Mouse (Mus musculus): ENCODE measurements at regions not wholly inside any gene's neighbourhood (a gene's known extent, or its start where the extent isn't known, plus 50 kb on each side); places are given as distances from the start of the nearest gene placed in this dataset.

DNA sequence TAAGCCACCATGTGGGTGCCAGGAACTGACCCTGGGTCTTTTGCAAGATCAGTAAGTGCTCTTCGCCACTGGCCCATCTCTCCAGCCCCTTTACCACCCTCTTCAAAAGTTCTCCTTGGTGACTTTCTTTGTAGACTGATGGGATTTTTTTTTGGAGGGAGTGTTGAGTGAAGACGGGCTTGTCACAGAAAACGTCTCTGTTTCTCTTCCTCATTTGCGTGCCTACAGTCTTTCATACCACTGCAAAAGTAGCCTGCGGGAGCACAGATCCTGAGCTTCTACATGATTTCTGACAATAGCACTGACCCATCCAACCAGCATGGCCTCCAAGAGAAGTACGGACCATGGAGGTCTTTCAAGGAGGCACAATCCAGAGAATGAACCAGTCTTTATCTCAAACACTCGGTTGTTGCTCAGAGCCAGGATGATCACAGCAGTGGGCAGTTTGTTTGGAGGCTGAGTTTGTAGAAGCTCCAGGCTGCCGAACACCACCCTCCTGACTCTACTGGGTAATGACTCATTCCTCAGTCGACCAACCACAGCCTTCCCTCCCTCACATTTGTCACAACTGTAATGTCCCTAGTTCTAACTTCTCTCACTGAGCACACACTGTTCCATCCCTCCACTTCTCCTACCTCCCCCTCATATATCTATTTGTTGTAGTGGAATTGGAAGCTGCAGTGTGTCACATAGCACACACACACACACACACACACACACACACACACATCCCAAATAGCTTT, 237.0 kb downstream of the Dact1 start:
- intact Hi-C loops (cut with DNase I), result no loop called here
- no peak for DNase-seq (ENCODE audit: extremely low spot score in 1 of 2, low spot score in 2 of 2)

GRCm38 (mm10) chr12:71549336-71549735, 239.7 kb downstream of the Dact1 start:
- DNase-seq (ENCODE audit: extremely low spot score in 1 of 2, low spot score in 2 of 2), result peak in 1 of 2 experiments; percentile 50
- intact Hi-C loops (cut with DNase I), result no loop called here

GRCm38 (mm10) chr12:71554212-71554611, 244.5 kb downstream of the Dact1 start:
- intact Hi-C loops (cut with DNase I), result no loop called here
- DNase-seq (ENCODE audit: extremely low spot score in 1 of 2, low spot score in 2 of 2), result no peak

GRCm38 (mm10) chr12:71561259-71561658, 251.6 kb downstream of the Dact1 start:
- intact Hi-C loops (cut with DNase I), result no loop called here

GRCm38 (mm10) chr12:71561918-71562572, 252.4 kb downstream of the Dact1 start:
- intact Hi-C loops (cut with DNase I), result no loop called here
- no peak for DNase-seq (ENCODE audit: extremely low spot score in 1 of 2, low spot score in 2 of 2)

More at GRCm38 (mm10) chr12:71561259-71561658, 251.6 kb downstream of the Dact1 start:
- DNase-seq (ENCODE audit: extremely low spot score in 1 of 2, low spot score in 2 of 2), result no peak

GRCm38 (mm10) chr12:71563219-71563618, 253.5 kb downstream of the Dact1 start:
- intact Hi-C loops (cut with DNase I), result no loop called here
- no peak for DNase-seq (ENCODE audit: extremely low spot score in 1 of 2, low spot score in 2 of 2)

DNA sequence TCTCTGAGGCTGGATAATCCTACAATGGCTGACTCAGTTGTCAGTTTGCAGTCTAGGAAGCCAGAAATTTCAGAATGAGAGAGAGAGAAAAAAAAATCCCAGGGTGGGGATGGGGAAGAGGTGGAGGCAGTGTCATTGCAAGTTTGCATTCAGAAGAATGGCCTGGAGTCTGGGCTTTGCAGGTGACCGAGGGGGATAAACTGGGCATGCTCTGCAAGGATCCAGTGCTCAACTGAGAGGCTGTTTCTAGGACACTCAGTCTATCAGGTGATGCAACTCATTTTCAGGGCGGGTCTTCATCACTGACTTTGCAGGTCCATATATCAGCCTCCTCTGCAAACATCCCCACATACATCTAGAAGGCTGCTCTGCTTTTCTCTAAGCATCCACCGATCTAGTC, 256.7 kb downstream of the Dact1 start:
- DNase-seq (ENCODE audit: extremely low spot score in 1 of 2, low spot score in 2 of 2), result no peak
- intact Hi-C loops (cut with DNase I), result no loop called here

GRCm38 (mm10) chr12:71568251-71568650, 258.6 kb downstream of the Dact1 start:
- intact Hi-C loops (cut with DNase I), result no loop called here

DNA sequence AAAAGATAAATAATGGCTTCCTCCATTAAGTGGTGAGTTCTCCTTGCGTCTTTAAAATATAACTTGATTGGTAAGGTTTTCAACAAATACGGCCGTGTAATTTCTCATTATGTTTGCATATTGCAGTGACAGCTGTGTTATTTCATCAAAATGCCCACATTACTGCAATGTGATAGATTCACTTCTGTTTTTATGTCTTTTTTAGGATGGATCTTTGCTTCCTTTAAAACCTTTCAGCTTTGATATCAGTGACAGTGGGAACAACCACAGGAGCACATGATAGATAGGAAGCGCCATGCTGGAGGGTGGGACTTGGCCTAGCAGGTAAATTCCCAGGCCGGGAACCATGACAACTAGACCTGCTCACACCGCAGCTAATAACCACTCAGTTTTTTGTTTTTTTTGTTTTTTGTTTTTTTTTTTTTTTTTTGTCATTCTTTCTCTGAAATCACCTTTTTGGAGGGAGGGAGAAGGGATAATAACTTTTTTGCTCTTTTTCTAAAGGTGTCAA, 259.3 kb downstream of the Dact1 start:
- intact Hi-C loops (cut with DNase I), result no loop called here
- DNase-seq (ENCODE audit: extremely low spot score in 1 of 2, low spot score in 2 of 2), result no peak

More at GRCm38 (mm10) chr12:71568251-71568650, 258.6 kb downstream of the Dact1 start:
- DNase-seq (ENCODE audit: extremely low spot score in 1 of 2, low spot score in 2 of 2), result no peak

DNA sequence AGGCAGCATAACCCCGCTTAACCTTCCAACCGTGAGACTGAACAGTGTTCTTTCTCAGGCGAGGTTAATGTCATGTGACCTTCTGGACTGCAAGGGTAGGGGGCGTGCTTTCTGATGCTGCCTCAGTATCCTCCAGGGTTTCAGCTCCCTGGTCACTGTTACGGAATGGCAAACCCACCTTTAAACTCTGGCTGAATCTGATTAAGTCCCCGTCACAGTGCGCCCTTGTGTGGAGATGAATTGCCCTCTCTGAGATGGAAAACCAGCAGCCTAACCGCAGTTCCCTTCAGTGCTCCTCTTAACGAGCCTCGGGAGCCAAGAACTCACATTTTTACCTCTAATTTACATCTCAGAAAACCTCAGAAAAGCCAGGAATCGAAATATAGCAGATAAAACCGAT, 260.0 kb downstream of the Dact1 start:
- no peak for DNase-seq (ENCODE audit: extremely low spot score in 1 of 2, low spot score in 2 of 2)
- intact Hi-C loops (cut with DNase I), result loop anchor here (10.0 kb wide), 1 partner anchor 255 kb away; no protein-coding TSS in a partner anchor

GRCm38 (mm10) chr12:71570116-71570515, 260.4 kb downstream of the Dact1 start:
- intact Hi-C loops (cut with DNase I), result loop anchor here (10.0 kb wide), 1 partner anchor 255 kb away; no protein-coding TSS in a partner anchor
- DNase-seq (ENCODE audit: extremely low spot score in 1 of 2, low spot score in 2 of 2), result no peak

DNA sequence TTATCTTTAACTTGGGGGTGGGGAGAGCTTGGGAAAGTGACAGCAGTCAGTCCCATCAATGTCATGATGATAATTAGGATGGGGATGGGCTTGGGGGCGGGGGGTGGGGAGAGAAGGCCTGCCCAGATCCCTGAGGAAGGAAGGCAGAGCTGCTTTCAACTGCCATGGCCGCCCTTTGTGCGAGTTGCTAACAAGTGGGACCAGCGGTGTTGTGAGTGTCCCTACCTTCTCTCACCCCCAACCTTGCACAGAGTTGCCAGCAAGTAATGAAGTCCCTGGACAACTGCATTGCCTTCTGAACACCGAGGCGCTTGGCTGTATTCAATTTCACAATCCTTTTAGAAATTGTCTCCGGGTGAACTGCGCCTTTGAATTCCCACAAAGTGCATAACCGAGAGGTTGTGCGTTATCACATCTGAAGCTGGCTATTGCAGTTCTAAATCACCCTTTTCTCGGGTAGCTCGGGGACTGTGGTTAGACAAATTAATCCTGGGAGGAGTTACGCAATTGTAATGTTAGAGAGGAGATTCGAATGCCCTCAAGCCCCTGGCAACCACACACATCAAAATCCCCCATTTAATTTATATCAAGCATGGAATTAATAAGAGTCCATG, 257.9 kb upstream of the Daam1 start:
- intact Hi-C loops (cut with DNase I), result loop anchor here (10.0 kb wide), 1 partner anchor 258 kb away; no protein-coding TSS in a partner anchor
- DNase-seq (ENCODE audit: extremely low spot score in 1 of 2, low spot score in 2 of 2), result no peak

DNA sequence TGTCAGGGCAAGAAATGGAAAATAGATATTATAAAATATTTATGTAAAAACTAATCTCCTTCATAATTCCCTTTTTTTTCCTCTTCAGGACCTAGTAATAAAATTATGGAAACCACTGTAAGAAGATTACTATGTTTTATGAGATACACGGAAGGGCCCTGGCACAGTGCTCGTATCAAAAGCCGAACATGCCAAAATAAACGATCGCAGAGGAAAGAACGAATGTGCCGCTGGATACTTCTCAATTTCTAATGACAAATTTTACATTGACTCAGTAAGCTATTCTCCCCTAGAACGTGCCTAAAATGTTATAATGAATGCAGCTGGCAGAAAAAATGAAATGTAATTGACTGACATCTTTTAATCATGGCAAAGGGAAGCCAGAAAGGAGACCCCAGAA, 257.4 kb upstream of the Daam1 start:
- intact Hi-C loops (cut with DNase I), result loop anchor here (10.0 kb wide), 1 partner anchor 259 kb away; no protein-coding TSS in a partner anchor
- no peak for DNase-seq (ENCODE audit: extremely low spot score in 1 of 2, low spot score in 2 of 2)

- intact Hi-C loops (cut with DNase I), result loop anchor here (10.0 kb wide), 1 partner anchor 260 kb away; no protein-coding TSS in a partner anchor
- DNase-seq (ENCODE audit: extremely low spot score in 1 of 2, low spot score in 2 of 2), result no peak
Observed at GRCm38 (mm10) chr12:71574685-71575084, 256.2 kb upstream of the Daam1 start.

GRCm38 (mm10) chr12:71577349-71577748, 253.5 kb upstream of the Daam1 start:
- DNase-seq (ENCODE audit: extremely low spot score in 1 of 2, low spot score in 2 of 2), result peak; percentile 17 to 47

GRCm38 (mm10) chr12:71578006-71578405, 252.9 kb upstream of the Daam1 start:
- DNase-seq (ENCODE audit: extremely low spot score in 1 of 2, low spot score in 2 of 2), result no peak
- intact Hi-C loops (cut with DNase I), result loop anchor here (10.0 kb wide), 1 partner anchor 263 kb away; no protein-coding TSS in a partner anchor

More at GRCm38 (mm10) chr12:71577349-71577748, 253.5 kb upstream of the Daam1 start:
- intact Hi-C loops (cut with DNase I), result loop anchor here (10.0 kb wide), 1 partner anchor 263 kb away; no protein-coding TSS in a partner anchor

- DNase-seq (ENCODE audit: extremely low spot score in 1 of 2, low spot score in 2 of 2), result no peak
Observed at GRCm38 (mm10) chr12:71578912-71579311, 252.0 kb upstream of the Daam1 start.

DNA sequence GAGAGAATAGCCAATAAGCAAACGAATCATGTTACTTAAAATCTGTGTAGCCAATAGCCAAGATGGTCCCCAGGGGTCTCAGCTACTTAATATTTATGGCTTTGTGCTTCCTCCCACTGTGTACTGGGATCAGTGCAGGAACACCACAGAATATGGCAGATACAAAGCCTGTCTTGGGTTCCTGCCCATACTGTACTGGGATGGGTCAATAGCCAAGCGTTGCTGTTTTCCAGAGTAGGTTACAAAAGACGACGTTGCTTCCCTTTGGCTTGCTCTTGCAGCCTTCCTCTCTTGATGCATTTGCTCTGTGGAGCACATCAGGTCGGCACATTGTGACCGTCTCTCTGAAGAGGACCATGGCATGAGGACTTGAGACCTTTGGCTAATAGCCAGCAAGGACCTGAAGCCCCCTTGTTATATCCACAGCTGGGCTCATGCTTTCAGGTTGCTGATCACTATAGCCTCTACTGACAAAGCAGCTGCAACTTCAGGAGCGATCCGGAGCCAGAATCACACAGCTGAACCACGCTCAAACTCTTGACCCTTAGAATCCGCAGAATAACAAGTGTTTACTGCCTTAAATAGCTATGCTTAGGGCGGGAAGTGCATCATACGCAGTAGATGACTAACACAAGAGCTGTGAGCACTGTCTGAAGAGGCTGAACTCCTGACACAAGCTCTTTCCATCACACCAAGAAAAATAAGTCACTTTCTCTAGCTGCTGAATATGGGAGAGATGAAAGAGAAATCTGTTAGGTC, 250.2 kb upstream of the Daam1 start:
- intact Hi-C loops (cut with DNase I), result no loop called here
- DNase-seq (ENCODE audit: extremely low spot score in 1 of 2, low spot score in 2 of 2), result no peak

More at GRCm38 (mm10) chr12:71578912-71579311, 252.0 kb upstream of the Daam1 start:
- intact Hi-C loops (cut with DNase I), result loop anchor here (10.0 kb wide), 1 partner anchor 264 kb away; no protein-coding TSS in a partner anchor

Data from left cerebral cortex, postnatal 10 days (tissue).